Mouse (Mus musculus) heart, embryonic 16.5 days (tissue): ENCODE measurements around the gene Mtrf1l. TPM values are rescaled to one million over a fixed set of nuclear protein-coding genes. Genes with fewer than 3 reads are reported as not detected.

Experiments used
- ATAC-seq: fragments of 200-750 bp; cut with Nextera tagmentation; replicated peaks from 2 replicates; pipeline ENCODE4 v1.8.0; 2017; ENCODE audit warnings: moderate number of reproducible peaks; ENCODE audit not compliant: insufficient read depth, low FRiP score; ENCODE audit errors: extremely low read depth
- H3K27ac ChIP-seq: fragments of 300-500 bp; sonication (generic); 2 replicates; pipeline ENCODE4 v1.5.1; 2014; ENCODE audit warnings: mild to moderate bottlenecking, low read length, control low read depth, moderate library complexity
- H3K27me3 ChIP-seq: fragments of 300-500 bp; sonication (generic); 2 replicates; pipeline ENCODE4 v1.6.1; 2014; ENCODE audit warnings: low read length, mixed read lengths; ENCODE audit not compliant: control insufficient read depth, insufficient read depth
- H3K36me3 ChIP-seq: fragments of 300-500 bp; sonication (generic); 2 replicates; pipeline ENCODE4 v1.6.1; 2014; ENCODE audit not compliant: control insufficient read depth, insufficient read depth
- H3K4me1 ChIP-seq: fragments of 300-500 bp; sonication (generic); 2 replicates; pipeline ENCODE4 v1.6.1; 2014; ENCODE audit warnings: low read length, mixed read lengths; ENCODE audit not compliant: control insufficient read depth, insufficient read depth
- H3K4me2 ChIP-seq: fragments of 300-500 bp; sonication (generic); 2 replicates; pipeline ENCODE4 v1.6.1; 2014; ENCODE audit warnings: low read depth, mild to moderate bottlenecking, control low read depth, low read length
- H3K4me3 ChIP-seq: fragments of 300-500 bp; sonication (generic); 2 replicates; pipeline ENCODE4 v1.5.1; 2014; ENCODE audit warnings: mild to moderate bottlenecking, control low read depth, low read length
- H3K9ac ChIP-seq: fragments of 300-500 bp; sonication (generic); 2 replicates; pipeline ENCODE4 v1.6.1; 2014; ENCODE audit warnings: low read length, control low read depth
- H3K9me3 ChIP-seq: fragments of 300-500 bp; sonication (generic); replicated peaks from 2 replicates; pipeline ENCODE4 v1.6.1; 2016; ENCODE audit warnings: low read length; ENCODE audit not compliant: control insufficient read depth
- WGBS: fragments of 180-500 bp; shearing (Covaris S2); extraction: QIAGEN DNeasy Blood & Tissue Kit; methylation state at CpG from one replicate; pipeline ENCODE4 v1.1.7; 2014; 5-methylcytosine and 5-hydroxymethylcytosine counted together
- polyA plus RNA-seq: library from polyadenylated mRNA; unstranded; fragments of >200 nt; fragmentation: Nextera tagmentation; extraction: Ambion mirVana; gene quantifications from 2 replicates; pipeline ENCODE4 v1.2.1, GENCODE M21; 2015

Mtrf1l gene
- polyA plus RNA-seq: 9.8 and 13.1 TPM in 2 replicates

DNA sequence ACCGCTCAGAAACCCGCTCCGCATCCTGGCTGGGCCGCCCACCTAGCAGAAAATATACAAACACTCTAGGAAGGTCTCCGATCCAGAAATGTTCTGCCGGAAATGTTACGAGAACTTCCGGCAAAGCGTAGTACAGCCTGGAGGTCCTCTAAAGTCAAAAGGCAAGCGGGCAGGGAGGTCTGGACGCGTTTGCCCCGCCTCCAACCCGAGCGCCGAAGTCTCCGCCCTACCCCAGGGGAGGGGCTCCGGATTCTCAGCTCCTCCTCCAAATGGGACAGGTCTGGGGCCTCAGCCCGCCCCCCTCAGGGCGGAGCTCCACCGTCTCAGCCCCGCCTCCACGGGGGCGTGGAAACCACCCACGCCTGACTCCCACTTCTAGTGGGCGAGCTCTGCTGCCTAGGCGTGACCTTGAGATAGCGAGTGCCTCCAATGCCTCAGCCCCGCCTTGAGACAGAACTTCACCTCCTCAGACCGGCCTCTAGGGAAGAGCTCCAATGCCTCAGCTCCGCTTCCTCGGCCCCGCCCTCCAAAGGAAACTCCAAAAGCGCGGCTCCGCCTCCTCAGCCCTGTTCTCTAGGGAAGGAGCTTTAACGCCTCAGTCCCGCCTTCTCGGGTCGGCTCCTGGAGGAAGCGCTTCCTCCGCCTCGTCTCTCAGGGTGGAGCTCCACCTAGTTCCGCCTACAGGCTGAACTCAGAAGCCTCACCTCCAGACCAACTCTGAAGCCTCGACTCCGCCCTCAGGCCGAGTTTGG, at the start of gene Mtrf1l:
Mtrf1l (minus strand) TSS at position 171 of the 752 bp plus-strand sequence.
- peak within 1 kb of the TSS; percentile 94 for H3K9ac ChIP-seq
- H3K9me3 ChIP-seq: no peaks in the 10 kb centered on the region
- H3K4me3 ChIP-seq: peak within 1 kb of the TSS; percentile 83
- H3K27me3 ChIP-seq: no peaks in the 10 kb centered on the region
- H3K4me2 ChIP-seq: peak within 1 kb of the TSS; percentile 86
- H3K36me3 ChIP-seq: peaks cover 13% of the 10 kb centered on the region
- WGBS: under 1% methylated on average over 47 of the region's 47 CpGs
- peak within 1 kb of the TSS; percentile 96 for H3K27ac ChIP-seq
- peak; percentile 95 for ATAC-seq
- peaks cover 16% of the 10 kb centered on the region for H3K4me1 ChIP-seq

DNA sequence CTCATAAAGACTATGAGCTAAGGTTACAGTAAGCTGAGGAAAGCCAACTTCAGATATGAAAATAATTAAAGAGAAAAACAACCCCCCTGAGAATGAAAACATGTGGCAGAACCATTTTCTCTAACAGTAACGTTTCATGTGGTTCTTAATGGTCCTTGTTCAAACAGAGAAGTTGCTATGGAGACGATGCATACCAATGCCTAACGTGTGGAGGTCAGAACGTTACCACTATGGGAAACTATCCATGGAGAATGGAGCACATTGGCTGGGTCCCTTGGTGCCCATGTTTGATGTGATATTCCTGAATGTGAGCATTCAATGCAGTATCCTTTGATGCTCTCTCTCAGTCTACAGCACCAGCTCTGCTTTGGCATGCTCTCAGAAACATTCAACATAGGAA, 47.4 kb upstream of the Mtrf1l start:
- H3K27me3 ChIP-seq: no peaks in the 10 kb centered on the region
- no peak overlapping the region for H3K4me3 ChIP-seq
- H3K9ac ChIP-seq: no peak overlapping the region
- no peak overlapping the region for H3K27ac ChIP-seq
- H3K9me3 ChIP-seq: no peaks in the 10 kb centered on the region
- 61% methylated on average over 4 of the region's 4 CpGs for WGBS
- H3K36me3 ChIP-seq: no peaks in the 10 kb centered on the region
- H3K4me1 ChIP-seq: no peaks in the 10 kb centered on the region
- H3K4me2 ChIP-seq: no peak overlapping the region
- no peak for ATAC-seq

GRCm38 (mm10) chr10:5867981-5868552, 44.4 kb upstream of the Mtrf1l start:
- Histone ChIP-seq H3K9me3 (no peaks in the 10 kb centered on the region), H3K4me1 (no peaks in the 10 kb centered on the region), H3K9ac (no peak overlapping the region), H3K4me2 (no peak overlapping the region), H3K4me3 (no peak overlapping the region), H3K27ac (no peak overlapping the region), H3K27me3 (no peaks in the 10 kb centered on the region), H3K36me3 (no peaks in the 10 kb centered on the region)
- no peak for ATAC-seq
- 76% methylated on average over 11 of the region's 11 CpGs for WGBS

- Histone ChIP-seq H3K4me2 (no peak overlapping the region), H3K36me3 (no peaks in the 10 kb centered on the region), H3K9ac (no peak overlapping the region), H3K4me1 (no peaks in the 10 kb centered on the region), H3K9me3 (no peaks in the 10 kb centered on the region), H3K27ac (no peak overlapping the region), H3K27me3 (no peaks in the 10 kb centered on the region), H3K4me3 (no peak overlapping the region)
- 49% methylated on average over 2 of the region's 2 CpGs for WGBS
- ATAC-seq: no peak
Measured at GRCm38 (mm10) chr10:5865996-5866395, 42.3 kb upstream of the Mtrf1l start.

DNA sequence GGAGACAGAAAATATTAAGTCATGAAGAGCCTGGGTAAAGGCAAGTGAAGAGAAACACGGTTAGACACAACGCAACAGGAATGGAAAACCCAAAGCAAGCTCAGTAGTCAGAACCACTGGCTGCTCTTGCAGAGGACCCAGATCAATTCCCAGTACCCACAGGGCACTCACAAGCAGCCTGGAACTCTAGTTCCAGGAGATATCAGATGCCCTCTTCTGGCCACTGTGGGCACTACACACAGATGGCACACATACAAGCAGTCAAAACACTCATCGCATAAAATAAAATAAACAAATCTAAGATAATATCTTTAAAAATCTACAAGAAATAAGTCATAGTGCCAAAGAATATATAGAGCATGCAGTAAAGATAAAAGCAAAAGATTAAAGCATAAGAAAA, 39.0 kb upstream of the Mtrf1l start:
- no peaks in the 10 kb centered on the region for H3K9me3 ChIP-seq
- no peak overlapping the region for H3K27ac ChIP-seq
- 96% methylated on average over 3 of the region's 3 CpGs for whole genome bisulfite sequencing
- no peaks in the 10 kb centered on the region for H3K4me1 ChIP-seq
- H3K36me3 ChIP-seq: no peaks in the 10 kb centered on the region
- no peaks in the 10 kb centered on the region for H3K27me3 ChIP-seq
- no peak overlapping the region for H3K9ac ChIP-seq
- H3K4me3 ChIP-seq: no peak overlapping the region
- no peak overlapping the region for H3K4me2 ChIP-seq
- no peak for ATAC-seq

- WGBS: 90% methylated on average over 3 of the region's 3 CpGs
- ATAC-seq: no peak
Measured at GRCm38 (mm10) chr10:5860849-5861248, 37.1 kb upstream of the Mtrf1l start.

GRCm38 (mm10) chr10:5859729-5860128, 36.0 kb upstream of the Mtrf1l start:
- no peak for ATAC-seq
- 71% methylated on average over 4 of the region's 4 CpGs for WGBS
- Histone ChIP-seq H3K4me1 (no peaks in the 10 kb centered on the region), H3K4me3 (no peak overlapping the region), H3K27ac (no peak overlapping the region), H3K27me3 (no peaks in the 10 kb centered on the region), H3K36me3 (no peaks in the 10 kb centered on the region), H3K9ac (no peak overlapping the region), H3K4me2 (no peak overlapping the region), H3K9me3 (no peaks in the 10 kb centered on the region)

More at GRCm38 (mm10) chr10:5860849-5861248, 37.1 kb upstream of the Mtrf1l start:
- no peak overlapping the region for H3K27ac ChIP-seq
- no peaks in the 10 kb centered on the region for H3K27me3 ChIP-seq
- no peaks in the 10 kb centered on the region for H3K4me1 ChIP-seq
- no peaks in the 10 kb centered on the region for H3K36me3 ChIP-seq
- no peak overlapping the region for H3K9ac ChIP-seq
- no peak overlapping the region for H3K4me3 ChIP-seq
- no peak overlapping the region for H3K4me2 ChIP-seq
- no peaks in the 10 kb centered on the region for H3K9me3 ChIP-seq

- Histone ChIP-seq H3K4me1 (no peaks in the 10 kb centered on the region), H3K36me3 (no peaks in the 10 kb centered on the region), H3K27me3 (no peaks in the 10 kb centered on the region), H3K9ac (no peak overlapping the region), H3K4me2 (0 out of 2 replicates have a peak overlapping the region, but pooled peaks have one; percentile 3), H3K4me3 (0 out of 2 replicates have a peak overlapping the region, but pooled peaks have one; percentile 12), H3K9me3 (no peaks in the 10 kb centered on the region), H3K27ac (no peak overlapping the region)
- no peak for ATAC-seq
- 48% methylated on average over 10 of the region's 10 CpGs for WGBS
Measured at GRCm38 (mm10) chr10:5857996-5858549, 34.4 kb upstream of the Mtrf1l start.

- H3K36me3 ChIP-seq: no peaks in the 10 kb centered on the region
- ATAC-seq: no peak
- no peak overlapping the region for H3K4me2 ChIP-seq
- H3K27ac ChIP-seq: no peak overlapping the region
- H3K4me1 ChIP-seq: no peaks in the 10 kb centered on the region
- H3K4me3 ChIP-seq: no peak overlapping the region
- H3K9ac ChIP-seq: no peak overlapping the region
- 85% methylated on average over 8 of the region's 8 CpGs for WGBS
- H3K9me3 ChIP-seq: no peaks in the 10 kb centered on the region
- no peaks in the 10 kb centered on the region for H3K27me3 ChIP-seq
Measured at GRCm38 (mm10) chr10:5853290-5853868, 29.7 kb upstream of the Mtrf1l start.
